Mouse (Mus musculus) neural tube, embryonic 12.5 days (tissue): Measurements from ENCODE around the gene Cdyl. TPM values are rescaled to one million over a fixed set of nuclear protein-coding genes. Genes with fewer than 3 reads are reported as not detected.
"Not testable (repeated sequence)": the region's sequence is repeated elsewhere in the genome, so short reads cannot be mapped to it uniquely, and the experiment has no call there.

Source experiments
- ATAC-seq: fragments of 200-750 bp; cut with Nextera tagmentation; 2 replicates; pipeline ENCODE4 v1.8.0; 2017; ENCODE audit warnings: low read depth, mild to moderate bottlenecking, moderate TSS enrichment, moderate library complexity; ENCODE audit not compliant: low FRiP score
- H3K27ac ChIP-seq: fragments of 300-500 bp; sonication (generic); 2 replicates; pipeline ENCODE4 v1.5.1; 2016
- H3K27me3 ChIP-seq: fragments of 300-500 bp; sonication (generic); replicated peaks from 2 replicates; pipeline ENCODE4 v1.6.1; 2016; ENCODE audit warnings: mild to moderate bottlenecking
- H3K36me3 ChIP-seq: fragments of 300-500 bp; sonication (generic); 2 replicates; pipeline ENCODE4 v1.6.1; 2016; ENCODE audit warnings: mild to moderate bottlenecking
- H3K4me1 ChIP-seq: fragments of 300-500 bp; sonication (generic); 2 replicates; pipeline ENCODE4 v1.6.1; 2016
- H3K4me2 ChIP-seq: fragments of 300-500 bp; sonication (generic); replicated peaks from 2 replicates; pipeline ENCODE4 v1.6.1; 2016; ENCODE audit warnings: mild to moderate bottlenecking
- H3K4me3 ChIP-seq: fragments of 300-500 bp; sonication (generic); 2 replicates; pipeline ENCODE4 v1.5.1; 2016
- H3K9ac ChIP-seq: fragments of 300-500 bp; sonication (generic); 2 replicates; pipeline ENCODE4 v1.6.1; 2016; ENCODE audit warnings: mild to moderate bottlenecking
- H3K9me3 ChIP-seq: fragments of 300-500 bp; sonication (generic); 2 replicates; pipeline ENCODE4 v1.6.1; 2016; ENCODE audit warnings: mild to moderate bottlenecking
- WGBS: fragments of 180-500 bp; shearing (Covaris S2); methylation state at CpG from one replicate; pipeline ENCODE4 v1.1.7; 2016; 5-methylcytosine and 5-hydroxymethylcytosine counted together
- polyA plus RNA-seq: library from polyadenylated mRNA; unstranded; fragments of >200 nt; fragmentation: Nextera tagmentation; extraction: Ambion mirVana; gene quantifications from 2 replicates; pipeline ENCODE4 v1.2.1, GENCODE M21; 2016

The Cdyl gene
- polyA plus RNA-seq, 1 experiment from 2014 or later: 12.1 TPM

DNA sequence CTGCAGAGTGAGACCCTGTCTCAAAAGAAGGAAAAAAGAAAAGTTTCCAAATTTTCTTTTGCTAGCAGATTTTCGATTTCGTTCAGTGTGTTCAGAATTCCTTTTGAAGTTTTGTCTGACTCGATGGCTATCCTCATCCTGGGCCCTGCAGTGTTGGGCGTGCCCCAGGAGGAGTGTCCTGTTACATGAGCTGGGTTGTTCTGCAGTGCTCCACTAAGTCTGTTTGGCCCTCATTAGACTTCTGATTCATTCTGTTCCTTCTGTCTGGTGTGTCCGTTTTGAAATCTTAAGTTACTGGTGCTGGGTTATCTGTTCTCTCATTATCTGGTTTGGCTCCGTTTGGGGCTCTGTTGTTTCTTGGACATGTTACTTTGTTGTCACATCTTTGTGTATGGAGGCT, 174.3 kb downstream of the Cdyl start:
- Histone ChIP-seq H3K36me3 (no peaks in the 10 kb centered on the region), H3K9me3 (no peaks in the 10 kb centered on the region), H3K4me1 (peaks cover 5% of the 10 kb centered on the region), H3K4me3 (no peak overlapping the region), H3K27ac (no peak overlapping the region), H3K9ac (no peak overlapping the region), H3K27me3 (no peaks in the 10 kb centered on the region), H3K4me2 (no peak overlapping the region)
- 55% methylated on average over 6 of the region's 6 CpGs for WGBS
- ATAC-seq: no peak

DNA sequence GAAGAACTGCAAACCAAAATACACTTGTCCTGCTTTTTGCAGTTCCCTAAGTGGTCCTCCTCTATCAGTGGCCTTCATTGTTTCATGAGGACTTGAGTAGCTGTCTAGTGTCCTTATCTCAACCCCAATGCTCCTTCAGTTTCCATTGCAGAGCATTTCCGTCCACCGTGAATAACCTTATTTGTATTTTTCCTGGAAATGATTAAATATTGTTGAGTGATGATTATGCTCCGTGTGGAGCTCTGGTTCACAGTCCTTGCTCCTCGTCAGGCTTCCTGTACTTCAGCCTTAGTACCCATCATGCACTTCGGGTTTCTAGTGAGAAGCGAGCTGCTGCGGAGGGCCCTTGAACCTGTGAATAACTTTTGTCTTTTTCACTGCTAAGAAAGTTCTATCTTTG, 176.0 kb downstream of the Cdyl start:
- Histone ChIP-seq H3K4me1 (peaks cover 5% of the 10 kb centered on the region), H3K36me3 (no peaks in the 10 kb centered on the region), H3K4me3 (no peak overlapping the region), H3K4me2 (no peak overlapping the region), H3K27me3 (no peaks in the 10 kb centered on the region), H3K27ac (no peak overlapping the region), H3K9ac (no peak overlapping the region), H3K9me3 (no peaks in the 10 kb centered on the region)
- ATAC-seq: no peak
- WGBS: 94% methylated on average over 7 of the region's 7 CpGs

DNA sequence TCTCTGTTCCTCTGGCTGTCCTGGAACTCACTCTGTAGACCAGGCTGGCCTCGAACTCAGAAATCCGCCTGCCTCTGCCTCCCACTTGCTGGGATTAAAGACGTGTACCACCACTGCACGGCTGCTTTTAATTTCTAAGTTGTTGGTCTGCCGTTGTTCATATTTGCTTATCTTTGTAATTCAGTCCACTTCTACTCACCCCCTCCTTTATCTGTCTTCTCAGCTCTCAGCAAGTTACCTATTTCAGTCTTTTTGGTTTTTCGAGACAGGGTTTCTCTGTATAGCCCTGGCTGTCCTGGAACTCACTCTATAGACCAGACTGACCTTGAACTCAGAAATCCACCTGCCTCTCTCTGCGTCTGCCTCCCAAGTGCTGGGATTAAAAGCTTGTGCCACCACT, 176.9 kb downstream of the Cdyl start:
- not testable (repeated sequence) for H3K9ac ChIP-seq, H3K9me3 ChIP-seq, H3K4me2 ChIP-seq, H3K4me1 ChIP-seq, H3K36me3 ChIP-seq, H3K27me3 ChIP-seq, ATAC-seq, H3K27ac ChIP-seq, H3K4me3 ChIP-seq
- 96% methylated on average over 7 of the region's 7 CpGs for WGBS

DNA sequence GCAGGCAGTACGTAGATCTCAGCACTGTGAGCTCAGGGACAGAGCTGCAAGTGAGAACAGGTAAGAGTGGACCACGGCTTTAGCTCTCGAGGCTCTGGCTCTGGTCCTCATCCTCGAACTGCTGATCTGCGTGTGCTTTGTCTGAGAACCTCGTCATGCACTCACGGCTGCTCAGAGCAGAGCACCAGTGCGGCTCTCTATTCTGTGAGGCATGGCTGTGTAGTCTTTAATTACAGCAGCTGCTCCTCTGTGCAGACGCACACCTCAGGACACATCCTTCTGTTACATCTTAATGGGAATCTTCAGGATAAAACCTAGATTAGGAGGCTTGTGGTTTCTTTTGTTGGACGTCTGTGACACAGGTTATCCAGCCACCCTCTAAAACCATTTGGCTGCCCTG, 180.5 kb downstream of the Cdyl start:
- Histone ChIP-seq H3K9me3 (no peaks in the 10 kb centered on the region), H3K9ac (no peak overlapping the region), H3K4me3 (no peak overlapping the region), H3K4me2 (no peak overlapping the region), H3K4me1 (no peaks in the 10 kb centered on the region), H3K36me3 (no peaks in the 10 kb centered on the region), H3K27ac (no peak overlapping the region), H3K27me3 (no peaks in the 10 kb centered on the region)
- no peak for ATAC-seq
- WGBS: 88% methylated on average over 10 of the region's 10 CpGs

DNA sequence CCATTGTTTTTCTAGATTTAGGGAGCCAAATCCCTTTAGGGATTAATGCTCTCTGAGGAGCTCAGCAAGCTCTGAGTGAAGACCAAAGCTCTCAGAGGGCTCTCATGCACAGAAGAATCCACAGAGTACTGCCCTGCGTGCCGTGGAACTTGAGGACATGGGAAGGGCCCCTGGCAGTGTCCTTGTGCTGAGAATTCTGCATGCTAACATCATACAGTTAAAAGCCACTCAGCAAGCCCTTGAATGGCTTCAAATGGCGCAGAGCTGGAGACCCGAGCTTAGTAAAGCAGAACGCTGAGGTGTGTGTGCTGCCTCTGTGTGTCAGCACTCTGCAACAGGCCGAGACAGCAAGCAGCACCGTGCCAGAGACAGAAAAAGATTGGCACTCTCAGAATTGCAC, 183.8 kb downstream of the Cdyl start:
- H3K36me3 ChIP-seq: no peaks in the 10 kb centered on the region
- no peak for ATAC-seq
- no peak overlapping the region for H3K4me3 ChIP-seq
- WGBS: 90% methylated on average over 7 of the region's 7 CpGs
- H3K4me2 ChIP-seq: no peak overlapping the region
- no peaks in the 10 kb centered on the region for H3K27me3 ChIP-seq
- H3K9ac ChIP-seq: no peak overlapping the region
- no peaks in the 10 kb centered on the region for H3K9me3 ChIP-seq
- H3K4me1 ChIP-seq: no peaks in the 10 kb centered on the region
- H3K27ac ChIP-seq: no peak overlapping the region

DNA sequence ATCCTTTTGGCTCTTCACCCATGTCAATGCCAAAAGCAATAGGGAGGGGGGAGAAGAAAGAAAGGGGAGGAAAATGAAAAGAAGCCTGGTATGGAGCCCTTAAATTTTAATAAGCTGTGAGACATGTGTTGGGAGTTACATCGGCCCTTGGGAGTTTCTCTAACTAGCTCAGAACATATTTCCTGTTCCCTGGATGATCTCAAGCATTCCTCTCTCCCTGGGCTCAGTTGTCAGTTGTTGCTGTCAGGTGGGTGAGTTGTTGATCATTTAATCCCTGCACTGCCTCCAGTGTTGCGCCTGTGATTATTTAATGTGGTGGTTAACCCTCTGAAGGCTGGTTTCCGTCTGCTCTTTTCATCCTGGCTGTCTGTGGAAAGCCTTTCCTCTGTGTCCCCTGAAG, 185.7 kb downstream of the Cdyl start:
- H3K4me2 ChIP-seq: no peak overlapping the region
- no peaks in the 10 kb centered on the region for H3K36me3 ChIP-seq
- H3K9ac ChIP-seq: no peak overlapping the region
- ATAC-seq: no peak
- H3K27me3 ChIP-seq: no peaks in the 10 kb centered on the region
- H3K4me1 ChIP-seq: no peaks in the 10 kb centered on the region
- 77% methylated on average over 3 of the region's 3 CpGs for WGBS
- no peak overlapping the region for H3K4me3 ChIP-seq
- H3K9me3 ChIP-seq: no peaks in the 10 kb centered on the region
- no peak overlapping the region for H3K27ac ChIP-seq

DNA sequence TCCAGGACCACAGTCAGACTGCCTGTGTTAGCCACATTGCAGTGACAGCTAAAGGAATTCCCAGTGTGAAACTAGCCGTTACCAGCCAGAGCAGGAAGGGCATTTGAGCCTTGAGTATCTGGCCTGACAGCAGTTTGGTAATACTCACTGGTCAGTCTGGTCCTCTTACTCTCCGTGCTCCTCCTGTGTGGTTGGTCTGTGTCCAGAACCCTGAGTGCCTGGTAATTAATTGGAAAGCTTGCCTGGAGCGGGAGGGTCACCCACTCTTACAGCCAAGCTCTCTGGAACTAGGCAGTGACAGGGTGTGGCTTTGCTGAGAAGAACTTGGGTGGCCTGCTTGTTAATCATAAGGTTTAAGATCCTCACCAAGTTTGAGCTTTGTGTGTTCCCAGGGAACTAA, 189.1 kb downstream of the Cdyl start:
- no peak for ATAC-seq
- 86% methylated on average over 3 of the region's 3 CpGs for WGBS
- no peaks in the 10 kb centered on the region for H3K27me3 ChIP-seq
- no peaks in the 10 kb centered on the region for H3K9me3 ChIP-seq
- H3K4me1 ChIP-seq: no peaks in the 10 kb centered on the region
- H3K36me3 ChIP-seq: no peaks in the 10 kb centered on the region
- no peak overlapping the region for H3K4me3 ChIP-seq
- no peak overlapping the region for H3K9ac ChIP-seq
- H3K4me2 ChIP-seq: no peak overlapping the region
- H3K27ac ChIP-seq: no peak overlapping the region

DNA sequence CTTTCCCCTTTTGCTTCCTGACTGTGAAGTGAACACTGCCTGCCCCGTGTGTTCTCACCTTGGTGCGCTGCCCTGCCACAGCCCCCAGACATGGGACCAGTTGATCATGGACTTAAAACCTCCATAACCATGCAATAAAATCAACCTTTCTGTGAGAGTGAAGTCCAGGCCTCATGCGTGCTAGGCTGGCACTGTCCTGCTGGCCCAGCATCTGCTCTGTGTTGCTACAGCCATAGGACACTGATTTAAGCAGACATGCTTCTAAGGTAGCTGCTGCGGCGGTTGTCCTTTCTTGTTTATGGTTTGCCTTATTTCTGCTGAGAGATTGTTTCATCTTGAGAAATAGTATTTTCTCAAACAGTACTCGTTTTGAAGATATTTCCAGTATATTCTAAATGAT, 191.9 kb downstream of the Cdyl start:
- no peak for ATAC-seq
- no peaks in the 10 kb centered on the region for H3K27me3 ChIP-seq
- WGBS: 92% methylated on average over 6 of the region's 6 CpGs
- no peak overlapping the region for H3K27ac ChIP-seq
- H3K9me3 ChIP-seq: no peaks in the 10 kb centered on the region
- H3K9ac ChIP-seq: no peak overlapping the region
- H3K36me3 ChIP-seq: no peaks in the 10 kb centered on the region
- H3K4me1 ChIP-seq: no peaks in the 10 kb centered on the region
- no peak overlapping the region for H3K4me3 ChIP-seq
- no peak overlapping the region for H3K4me2 ChIP-seq

DNA sequence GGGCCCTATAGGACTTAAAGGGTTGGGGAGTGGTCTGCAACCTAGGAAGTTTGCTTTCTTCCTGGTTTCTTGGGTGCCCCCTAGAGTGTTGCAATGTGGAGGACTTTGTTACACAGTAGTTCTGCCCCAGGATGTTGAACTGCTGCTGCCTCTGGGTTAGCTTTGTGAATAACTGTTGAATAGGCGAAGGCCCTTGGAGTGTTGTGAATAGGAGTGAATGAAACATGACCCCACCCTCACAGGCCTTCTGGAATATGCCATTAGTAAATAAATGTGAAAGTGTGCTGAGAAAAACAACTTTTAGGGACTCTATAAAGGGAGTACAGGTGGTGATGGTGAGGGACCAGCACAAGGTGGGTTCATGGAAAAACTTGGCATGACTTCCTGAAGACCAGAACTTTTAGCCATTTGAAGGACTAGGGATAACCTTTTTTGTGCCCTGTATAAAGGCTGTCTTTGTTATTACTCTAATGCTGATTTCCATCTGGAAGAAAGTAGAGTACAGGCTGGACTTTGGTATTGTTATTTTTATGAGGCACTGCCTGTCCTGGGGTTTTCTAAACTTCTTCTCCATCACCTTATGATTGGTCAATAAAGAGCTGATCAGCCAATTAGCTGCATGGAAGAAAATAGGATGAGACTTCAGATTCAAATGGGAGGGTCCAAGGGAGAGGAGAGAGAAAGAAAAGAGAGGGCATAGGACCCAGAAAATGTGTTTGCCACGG, 193.4 kb downstream of the Cdyl start:
- Histone ChIP-seq H3K27me3 (no peaks in the 10 kb centered on the region), H3K9ac (no peak overlapping the region), H3K36me3 (no peaks in the 10 kb centered on the region), H3K4me1 (no peaks in the 10 kb centered on the region), H3K27ac (no peak overlapping the region), H3K4me2 (no peak overlapping the region), H3K9me3 (no peaks in the 10 kb centered on the region), H3K4me3 (no peak overlapping the region)
- WGBS: 77% methylated on average over 2 of the region's 2 CpGs
- ATAC-seq: no peak

DNA sequence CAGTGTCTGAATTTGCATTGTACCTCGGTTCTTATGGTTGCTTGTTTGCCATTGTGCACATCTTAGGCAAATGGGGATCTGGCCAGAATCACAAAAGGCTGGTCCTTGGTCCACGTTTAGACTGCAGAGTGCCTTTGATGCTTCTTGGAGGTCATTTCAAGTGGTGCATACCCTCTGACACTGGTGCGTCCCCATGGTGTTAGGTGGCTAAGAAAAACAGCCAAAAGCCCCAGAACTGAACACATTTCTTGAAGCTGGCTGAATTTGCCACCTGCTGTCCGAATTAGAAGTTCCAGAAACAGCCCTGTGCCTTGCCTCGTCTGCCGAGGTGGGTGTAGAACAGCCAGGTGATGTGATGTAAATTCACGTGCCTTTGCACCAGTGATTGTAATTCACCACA, 197.9 kb downstream of the Cdyl start:
- WGBS: 82% methylated on average over 7 of the region's 7 CpGs
- Histone ChIP-seq H3K9me3 (no peaks in the 10 kb centered on the region), H3K27me3 (no peaks in the 10 kb centered on the region), H3K36me3 (no peaks in the 10 kb centered on the region), H3K4me2 (no peak overlapping the region), H3K27ac (no peak overlapping the region), H3K4me3 (no peak overlapping the region), H3K4me1 (no peaks in the 10 kb centered on the region), H3K9ac (no peak overlapping the region)
- ATAC-seq: no peak

DNA sequence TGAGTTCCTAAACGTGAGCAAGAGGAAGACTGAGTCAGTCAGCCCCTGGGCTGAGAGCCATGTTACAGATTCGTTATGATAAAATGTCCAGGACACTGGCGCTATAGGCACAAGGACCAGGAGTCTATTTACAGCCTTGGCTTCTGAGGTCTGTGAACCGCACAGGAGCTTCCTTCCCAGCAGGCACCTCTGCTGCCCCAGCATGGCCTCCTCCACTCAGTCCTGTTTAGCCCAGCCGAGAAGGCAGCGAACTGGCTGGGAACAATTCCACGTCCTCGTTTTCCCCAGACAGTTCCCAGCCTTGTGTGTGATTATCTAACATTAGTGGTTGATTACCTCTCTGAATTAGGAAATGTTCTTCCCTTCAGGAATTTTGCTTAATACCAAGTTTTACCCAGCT, 201.3 kb downstream of the Cdyl start:
- peaks cover 2% of the 10 kb centered on the region; the same call in 1 of the 2 replicates for H3K36me3 ChIP-seq
- no peak overlapping the region for H3K27ac ChIP-seq
- ATAC-seq: no peak
- no peak overlapping the region for H3K4me2 ChIP-seq
- no peak overlapping the region for H3K9ac ChIP-seq
- WGBS: 85% methylated on average over 8 of the region's 8 CpGs
- no peak overlapping the region for H3K4me3 ChIP-seq
- no peaks in the 10 kb centered on the region for H3K9me3 ChIP-seq
- H3K27me3 ChIP-seq: no peaks in the 10 kb centered on the region
- no peaks in the 10 kb centered on the region for H3K4me1 ChIP-seq

DNA sequence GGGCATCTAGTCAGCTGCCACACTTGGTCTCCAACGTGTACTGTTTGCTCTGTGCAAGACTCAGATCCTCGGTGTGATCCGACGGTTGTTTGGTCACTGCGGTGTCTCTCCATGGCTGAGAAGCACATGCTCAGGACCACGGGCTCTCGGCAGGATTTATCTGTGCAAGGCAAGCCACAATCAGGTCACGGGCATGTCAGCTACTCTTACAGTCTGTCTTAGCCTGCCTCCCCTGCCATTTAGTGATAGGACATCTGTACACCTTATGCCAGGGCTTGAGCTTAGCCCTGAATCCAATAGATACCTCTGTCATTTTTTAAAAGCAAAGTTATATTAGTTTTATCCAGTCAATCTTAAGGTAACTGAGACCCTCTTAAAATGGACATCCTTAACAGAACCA, 211.0 kb downstream of the Cdyl start:
- Histone ChIP-seq H3K27ac (no peak overlapping the region), H3K4me2 (no peak overlapping the region)
- WGBS: 91% methylated on average over 8 of the region's 8 CpGs

DNA sequence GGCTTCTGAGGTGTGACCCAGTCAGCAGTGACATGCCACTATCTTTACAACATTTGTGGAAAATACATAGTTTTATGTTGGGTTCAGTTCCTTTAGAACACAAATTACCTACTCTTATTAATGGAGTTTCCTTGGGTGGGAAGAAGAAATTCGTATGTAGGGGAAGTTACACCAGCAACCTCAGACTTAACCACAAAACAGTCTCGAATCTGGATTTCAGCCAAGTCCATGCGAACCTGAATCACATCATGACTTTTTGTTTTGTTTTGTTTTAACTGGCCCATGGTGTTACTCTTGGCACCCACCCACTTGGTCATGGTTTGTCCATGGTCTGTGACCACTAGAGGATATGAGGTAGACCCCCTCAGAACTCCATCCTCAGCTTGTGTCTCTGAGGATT, 211.5 kb downstream of the Cdyl start:
- no peak for ATAC-seq
- Histone ChIP-seq H3K4me1 (no peaks in the 10 kb centered on the region), H3K27me3 (no peaks in the 10 kb centered on the region), H3K36me3 (peaks cover 4% of the 10 kb centered on the region; the same call in 1 of the 2 replicates), H3K4me2 (no peak overlapping the region), H3K9ac (no peak overlapping the region), H3K4me3 (no peak overlapping the region), H3K27ac (no peak overlapping the region), H3K9me3 (no peaks in the 10 kb centered on the region)
- 87% methylated on average over 3 of the region's 3 CpGs for WGBS

More for the DNA sequence above, 211.0 kb downstream of the Cdyl start:
- H3K27me3 ChIP-seq: no peaks in the 10 kb centered on the region
- H3K36me3 ChIP-seq: peaks cover 4% of the 10 kb centered on the region; the same call in 1 of the 2 replicates
- no peaks in the 10 kb centered on the region for H3K9me3 ChIP-seq
- no peak for ATAC-seq
- H3K9ac ChIP-seq: no peak overlapping the region
- no peak overlapping the region for H3K4me3 ChIP-seq
- no peaks in the 10 kb centered on the region for H3K4me1 ChIP-seq
